Mouse (Mus musculus): Measurements from ENCODE around the gene Dtx4.

The Dtx4 gene

DNA sequence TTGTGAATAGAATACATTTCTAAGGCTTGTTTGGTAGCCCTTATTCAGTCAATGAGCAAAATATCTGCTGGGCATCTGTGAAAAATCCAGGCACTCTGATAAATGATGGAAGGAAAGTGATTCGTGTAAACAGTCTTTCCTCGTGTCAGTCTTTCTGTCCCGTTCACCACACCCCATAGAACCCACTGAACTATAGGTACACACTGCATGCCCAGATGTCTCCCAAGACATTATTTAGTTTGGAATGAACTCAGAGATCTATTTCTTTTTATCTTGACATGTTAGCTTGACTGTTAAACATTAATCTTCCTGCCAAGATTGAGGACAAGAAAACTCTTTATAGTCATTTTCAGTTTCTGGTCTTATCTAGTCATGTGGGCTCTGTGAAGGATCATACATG is 82.9 kb downstream of the Dtx4 start:
- DNase-seq (ENCODE audit: low spot score in 2 of 2) = no peak

DNA sequence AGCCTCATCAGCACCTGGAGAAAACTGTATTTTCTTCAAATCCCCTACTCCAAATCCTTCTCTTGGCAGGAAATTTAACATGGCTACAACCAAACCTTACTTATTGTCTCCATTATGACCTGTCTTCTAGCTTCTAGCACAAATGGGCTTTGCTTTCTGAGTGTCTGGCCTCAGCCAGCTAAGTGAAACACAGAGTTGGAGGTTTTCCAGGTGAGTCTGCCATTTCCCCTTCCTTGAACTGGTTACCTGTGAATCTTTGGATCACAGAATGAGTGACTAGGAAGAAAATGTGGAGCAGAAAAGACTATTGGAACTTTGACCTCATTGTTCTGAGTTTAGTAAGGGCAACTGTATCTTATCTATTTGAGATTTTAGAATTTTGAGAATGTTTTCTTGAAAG is 83.9 kb downstream of the Dtx4 start, which contains the start of gene Olfr1441:
TSS of gene Olfr1441 (plus strand) at position 73 of the 400 bp plus-strand sequence.
- no peak for DNase-seq (ENCODE audit: low spot score in 2 of 2)

Data from frontal cortex, postnatal 14 days (tissue).